Mouse (Mus musculus): Measurements from ENCODE around the gene Tmem167. TPM values are rescaled to one million over a fixed set of nuclear protein-coding genes. Genes with fewer than 3 reads are reported as not detected.

Gene Tmem167
- polyA plus RNA-seq, 1 experiment from 2014 or later, result 57.2 TPM

DNA sequence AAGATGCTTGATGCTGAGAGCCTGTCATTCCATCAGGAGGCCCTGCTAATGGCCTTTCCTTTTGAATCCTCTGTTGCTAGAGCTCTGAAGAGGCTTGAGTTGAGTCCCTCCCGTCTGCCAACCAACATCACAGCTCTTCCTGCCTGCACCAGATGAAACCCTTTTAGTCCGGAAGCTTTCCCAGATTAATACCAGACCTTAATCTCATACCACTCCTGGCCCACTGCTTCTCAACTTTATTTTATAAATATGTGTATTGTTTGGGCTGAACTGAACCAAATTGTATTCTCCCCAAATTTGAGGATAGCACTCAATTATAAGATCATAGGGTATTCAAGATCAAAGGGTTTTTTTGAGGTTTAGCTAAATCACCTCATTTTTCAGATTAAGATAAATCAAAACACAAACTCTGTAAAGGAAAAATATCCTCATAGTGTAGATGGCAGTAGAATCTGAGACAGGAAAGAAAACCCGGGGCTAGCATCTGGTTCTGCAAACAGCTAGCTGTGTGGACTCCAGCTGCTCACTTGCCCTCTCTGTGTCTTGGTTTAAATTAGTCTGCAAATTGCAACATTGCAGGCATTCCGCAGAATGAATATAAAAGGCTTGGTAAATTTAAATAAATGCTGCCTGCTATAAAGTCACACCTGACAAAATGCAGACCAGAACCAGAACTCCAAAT lies 81.3 kb downstream of the Tmem167 start:
- ATAC-seq (ENCODE audit: low FRiP score, low TSS enrichment), result no peak

DNA sequence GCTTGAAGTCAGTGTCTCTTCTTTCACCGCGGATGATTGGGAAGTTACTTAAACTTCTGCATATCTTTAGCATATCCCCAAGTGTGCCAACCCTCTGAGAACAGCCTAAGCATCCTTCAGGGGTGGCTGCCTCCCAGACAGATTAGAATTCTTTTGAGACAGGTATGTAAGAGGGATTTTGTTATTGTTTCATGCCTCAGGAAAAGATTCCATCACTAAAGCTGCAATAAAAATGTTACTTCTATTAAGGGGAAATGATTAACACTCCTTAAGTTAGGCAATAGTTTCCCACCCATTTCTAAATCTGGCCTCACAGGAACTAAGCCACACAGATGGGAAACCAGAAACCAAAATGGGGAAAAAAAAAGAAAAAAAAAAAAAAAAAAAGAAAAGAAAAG lies 81.9 kb downstream of the Tmem167 start:
- ATAC-seq (ENCODE audit: low FRiP score, low TSS enrichment) (no peak), DNase-seq (no peak)
- Histone ChIP-seq H3K27ac (replicated peaks; ENCODE audit: low read depth, low read length) (no peak overlapping the region), H3K4me1 (ENCODE audit: control insufficient read depth, insufficient read depth, low read length) (no peaks in the 10 kb centered on the region), H3K9ac (replicated peaks; ENCODE audit: low read length) (no peak overlapping the region), H3K27me3 (ENCODE audit: control insufficient read depth, insufficient read depth, low read length) (no peaks in the 10 kb centered on the region), H3K4me2 (ENCODE audit: low read length) (no peak overlapping the region), H3K4me3 (replicated peaks; ENCODE audit: low read depth, low read length) (no peak overlapping the region), H3K9me3 (ENCODE audit: control insufficient read depth, low read length) (no peaks in the 10 kb centered on the region), H3K36me3 (ENCODE audit: control insufficient read depth, insufficient read depth, low read length) (no peaks in the 10 kb centered on the region)
- WGBS, result 18% methylated on average over 2 of the region's 2 CpGs

More for the DNA sequence above, 81.3 kb downstream of the Tmem167 start:
- DNase-seq, result no peak
- H3K27me3 ChIP-seq (ENCODE audit: control insufficient read depth, insufficient read depth, low read length), result no peaks in the 10 kb centered on the region
- H3K4me1 ChIP-seq (ENCODE audit: control insufficient read depth, insufficient read depth, low read length), result no peaks in the 10 kb centered on the region
- H3K9me3 ChIP-seq (ENCODE audit: control insufficient read depth, low read length), result no peaks in the 10 kb centered on the region
- H3K4me3 ChIP-seq (replicated peaks; ENCODE audit: low read depth, low read length), result no peak overlapping the region
- no peak overlapping the region for H3K9ac ChIP-seq (replicated peaks; ENCODE audit: low read length)
- no peak overlapping the region for H3K4me2 ChIP-seq (ENCODE audit: low read length)
- no peaks in the 10 kb centered on the region for H3K36me3 ChIP-seq (ENCODE audit: control insufficient read depth, insufficient read depth, low read length)
- no peak overlapping the region for H3K27ac ChIP-seq (replicated peaks; ENCODE audit: low read depth, low read length)
- 44% methylated on average over 4 of the region's 4 CpGs for WGBS

DNA sequence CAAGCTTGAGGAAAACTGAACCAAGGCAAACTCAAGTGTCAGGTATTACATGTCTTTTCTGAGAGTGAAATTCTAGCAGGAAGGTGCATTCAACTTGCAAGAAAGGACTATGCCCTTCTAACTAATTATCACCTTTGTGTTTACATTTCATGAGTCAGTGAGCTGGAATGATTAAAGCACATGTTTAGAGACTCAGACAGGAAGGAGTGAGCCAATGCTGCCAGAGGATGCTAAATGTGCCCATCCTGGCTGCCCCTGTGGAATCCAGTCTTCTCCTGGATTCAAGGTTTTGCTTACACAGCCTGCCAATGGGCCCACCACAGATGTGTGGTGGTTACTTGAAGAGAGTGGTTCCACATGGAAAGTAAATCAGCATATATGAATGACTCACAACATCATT lies 82.5 kb downstream of the Tmem167 start:
- no peak overlapping the region for H3K9ac ChIP-seq (replicated peaks; ENCODE audit: low read length)
- H3K4me1 ChIP-seq (ENCODE audit: control insufficient read depth, insufficient read depth, low read length), result no peaks in the 10 kb centered on the region

DNA sequence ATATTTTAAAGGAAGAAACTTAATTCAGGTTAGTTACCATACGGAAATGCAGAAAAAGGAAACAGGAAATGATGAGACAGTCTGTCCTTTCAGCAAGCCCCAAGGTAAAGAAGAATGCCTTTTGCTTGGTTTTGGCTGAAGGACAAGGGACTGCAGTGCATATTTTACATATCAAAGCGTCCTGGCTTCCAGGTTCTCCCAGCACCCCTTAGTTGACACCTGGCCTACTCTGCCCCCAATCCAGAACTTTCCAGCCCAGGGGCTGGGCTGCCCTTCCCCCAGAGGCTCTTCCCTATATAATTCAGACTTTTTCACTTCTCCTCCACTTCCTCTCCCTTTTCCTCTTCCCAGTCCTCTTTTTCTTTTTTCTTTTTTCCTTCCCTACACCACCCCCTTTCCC lies 86.7 kb downstream of the Tmem167 start:
- no peaks in the 10 kb centered on the region for H3K9me3 ChIP-seq (ENCODE audit: control insufficient read depth, low read length)
- ATAC-seq (ENCODE audit: low FRiP score, low TSS enrichment) (no peak), DNase-seq (no peak)
- no peaks in the 10 kb centered on the region for H3K4me1 ChIP-seq (ENCODE audit: control insufficient read depth, insufficient read depth, low read length)
- H3K4me2 ChIP-seq (ENCODE audit: low read length), result no peak overlapping the region
- no peak overlapping the region for H3K27ac ChIP-seq (replicated peaks; ENCODE audit: low read depth, low read length)
- no peak overlapping the region for H3K4me3 ChIP-seq (replicated peaks; ENCODE audit: low read depth, low read length)
- 61% methylated on average over 2 of the region's 2 CpGs for WGBS
- H3K36me3 ChIP-seq (ENCODE audit: control insufficient read depth, insufficient read depth, low read length), result no peaks in the 10 kb centered on the region
- no peak overlapping the region for H3K9ac ChIP-seq (replicated peaks; ENCODE audit: low read length)
- no peaks in the 10 kb centered on the region for H3K27me3 ChIP-seq (ENCODE audit: control insufficient read depth, insufficient read depth, low read length)

More for the DNA sequence above, 82.5 kb downstream of the Tmem167 start:
- DNase-seq (no peak), ATAC-seq (ENCODE audit: low FRiP score, low TSS enrichment) (no peak)
- H3K27ac ChIP-seq (replicated peaks; ENCODE audit: low read depth, low read length), result no peak overlapping the region
- no peaks in the 10 kb centered on the region for H3K36me3 ChIP-seq (ENCODE audit: control insufficient read depth, insufficient read depth, low read length)
- no peaks in the 10 kb centered on the region for H3K9me3 ChIP-seq (ENCODE audit: control insufficient read depth, low read length)
- H3K27me3 ChIP-seq (ENCODE audit: control insufficient read depth, insufficient read depth, low read length), result no peaks in the 10 kb centered on the region
- H3K4me3 ChIP-seq (replicated peaks; ENCODE audit: low read depth, low read length), result no peak overlapping the region
- H3K4me2 ChIP-seq (ENCODE audit: low read length), result no peak overlapping the region

DNA sequence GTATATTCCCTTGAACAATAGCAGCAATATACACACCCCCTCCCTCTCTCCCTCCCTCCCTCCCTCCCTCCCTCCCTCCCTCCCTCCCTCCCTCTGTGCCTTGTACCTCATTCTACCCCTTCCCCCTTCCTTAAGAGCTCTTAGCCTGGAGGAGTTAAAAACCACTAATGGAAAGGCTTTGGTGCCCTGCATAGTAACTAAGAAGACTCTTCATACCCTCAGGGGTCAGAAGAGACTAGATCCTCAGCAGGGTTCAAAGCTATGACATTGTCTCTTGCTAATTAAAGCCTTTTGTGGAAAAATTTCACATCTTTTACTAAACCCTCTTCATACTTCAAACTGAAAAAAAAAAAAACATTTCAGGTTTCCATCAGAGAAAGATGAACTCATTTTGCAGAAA lies 93.3 kb downstream of the Tmem167 start:
- H3K4me3 ChIP-seq (replicated peaks; ENCODE audit: low read depth, low read length), result no peak overlapping the region
- 0 out of 2 replicates have a peak, but pooled peaks cover 2% of the 10 kb centered on the region for H3K4me1 ChIP-seq (ENCODE audit: control insufficient read depth, insufficient read depth, low read length)
- no peak overlapping the region for H3K9ac ChIP-seq (replicated peaks; ENCODE audit: low read length)
- DNase-seq (peak; percentile 52), ATAC-seq (ENCODE audit: low FRiP score, low TSS enrichment) (peak; percentile 71; the same call in 1 of the 2 replicates)
- peaks cover 3% of the 10 kb centered on the region; the same call in 1 of the 2 replicates for H3K27me3 ChIP-seq (ENCODE audit: control insufficient read depth, insufficient read depth, low read length)
- no peak overlapping the region for H3K27ac ChIP-seq (replicated peaks; ENCODE audit: low read depth, low read length)
- no peaks in the 10 kb centered on the region for H3K9me3 ChIP-seq (ENCODE audit: control insufficient read depth, low read length)
- H3K4me2 ChIP-seq (ENCODE audit: low read length), result no peak overlapping the region
- H3K36me3 ChIP-seq (ENCODE audit: control insufficient read depth, insufficient read depth, low read length), result no peaks in the 10 kb centered on the region

DNA sequence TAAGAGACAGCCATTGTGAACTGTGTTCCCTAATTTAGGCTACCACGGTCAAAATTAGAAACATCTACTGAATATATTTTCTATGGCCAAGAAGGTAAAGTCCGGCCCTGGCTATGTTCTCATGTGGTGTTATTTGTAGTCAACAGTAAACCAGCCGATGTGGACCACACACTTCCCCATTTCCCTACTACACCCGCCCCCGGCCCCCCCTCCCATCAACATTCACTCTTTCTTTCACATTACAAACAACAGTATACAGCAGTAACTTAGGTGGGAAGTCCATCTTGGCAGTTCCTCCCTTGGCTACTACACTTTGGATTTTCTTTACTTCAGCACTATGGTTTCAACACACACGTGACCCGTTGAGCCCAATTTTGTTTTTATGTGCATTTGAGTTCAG lies 94.6 kb downstream of the Tmem167 start:
- no peak for ATAC-seq (ENCODE audit: low FRiP score, low TSS enrichment)
- WGBS, result 92% methylated on average over 7 of the region's 7 CpGs
- no peaks in the 10 kb centered on the region for H3K36me3 ChIP-seq (ENCODE audit: control insufficient read depth, insufficient read depth, low read length)
- H3K4me2 ChIP-seq (ENCODE audit: low read length), result no peak overlapping the region
- no peak overlapping the region for H3K9ac ChIP-seq (replicated peaks; ENCODE audit: low read length)
- no peak overlapping the region for H3K4me3 ChIP-seq (replicated peaks; ENCODE audit: low read depth, low read length)
- peaks cover 3% of the 10 kb centered on the region; the same call in 1 of the 2 replicates for H3K27me3 ChIP-seq (ENCODE audit: control insufficient read depth, insufficient read depth, low read length)
- no peak overlapping the region for H3K27ac ChIP-seq (replicated peaks; ENCODE audit: low read depth, low read length)
- peaks cover 8% of the 10 kb centered on the region; the same call in 1 of the 2 replicates for H3K4me1 ChIP-seq (ENCODE audit: control insufficient read depth, insufficient read depth, low read length)
- no peaks in the 10 kb centered on the region for H3K9me3 ChIP-seq (ENCODE audit: control insufficient read depth, low read length)
- DNase-seq, result no peak

DNA sequence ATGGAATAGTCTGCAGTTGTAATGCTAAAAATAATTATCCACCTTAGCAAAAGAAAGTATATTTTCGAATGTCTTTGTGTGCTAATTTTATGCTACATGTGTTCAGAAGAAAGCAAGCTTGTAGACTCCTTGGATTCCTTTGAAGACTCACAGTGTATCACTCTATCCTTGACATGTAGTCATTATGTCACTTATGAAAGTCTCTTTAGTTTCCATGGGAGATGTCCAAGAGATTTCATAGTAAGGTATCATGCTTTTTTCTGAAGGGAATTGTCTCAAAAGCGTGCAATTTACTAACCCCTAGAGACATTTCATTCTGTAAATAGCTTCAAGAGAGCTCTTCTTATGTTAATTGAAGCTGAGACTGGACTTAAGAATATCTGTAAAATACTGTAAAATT lies 97.8 kb downstream of the Tmem167 start:
- peak; percentile 21 for DNase-seq
- no peak overlapping the region for H3K4me3 ChIP-seq (replicated peaks; ENCODE audit: low read depth, low read length)
- WGBS, result 24% methylated on average over 2 of the region's 2 CpGs
- ATAC-seq (ENCODE audit: low FRiP score, low TSS enrichment), result no peak
- peaks cover 8% of the 10 kb centered on the region; the same call in 1 of the 2 replicates for H3K4me1 ChIP-seq (ENCODE audit: control insufficient read depth, insufficient read depth, low read length)
- no peaks in the 10 kb centered on the region for H3K9me3 ChIP-seq (ENCODE audit: control insufficient read depth, low read length)
- H3K9ac ChIP-seq (replicated peaks; ENCODE audit: low read length), result no peak overlapping the region
- no peaks in the 10 kb centered on the region for H3K36me3 ChIP-seq (ENCODE audit: control insufficient read depth, insufficient read depth, low read length)
- no peak overlapping the region for H3K27ac ChIP-seq (replicated peaks; ENCODE audit: low read depth, low read length)
- H3K27me3 ChIP-seq (ENCODE audit: control insufficient read depth, insufficient read depth, low read length), result peaks cover 3% of the 10 kb centered on the region; the same call in 1 of the 2 replicates
- H3K4me2 ChIP-seq (ENCODE audit: low read length), result no peak overlapping the region

DNA sequence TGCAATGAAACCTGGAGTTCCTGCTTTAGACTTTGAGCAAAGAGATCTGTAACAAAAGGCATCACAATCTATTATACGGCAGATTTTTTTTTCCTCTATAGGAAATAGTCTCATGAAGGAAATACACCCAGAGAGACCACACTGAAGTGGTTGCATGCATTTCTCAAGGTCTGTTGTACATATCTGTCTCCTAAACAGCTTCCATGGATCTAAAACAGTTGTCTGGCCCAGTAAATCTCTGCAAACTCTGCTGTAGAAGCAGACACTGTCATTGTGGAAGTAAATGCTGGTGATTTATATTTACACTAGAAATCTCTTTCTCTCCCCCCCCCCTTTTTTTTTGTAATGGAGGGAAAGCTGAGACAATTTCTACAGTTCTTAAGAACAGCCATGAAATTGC lies 99.1 kb downstream of the Tmem167 start:
- no peak overlapping the region for H3K9ac ChIP-seq (replicated peaks; ENCODE audit: low read length)
- H3K27ac ChIP-seq (replicated peaks; ENCODE audit: low read depth, low read length), result no peak overlapping the region
- H3K4me1 ChIP-seq (ENCODE audit: control insufficient read depth, insufficient read depth, low read length), result peaks cover 8% of the 10 kb centered on the region; the same call in 1 of the 2 replicates
- ATAC-seq (ENCODE audit: low FRiP score, low TSS enrichment) (no peak), DNase-seq (no peak)
- 36% methylated on average over 1 of the region's 1 CpGs for WGBS
- no peaks in the 10 kb centered on the region for H3K9me3 ChIP-seq (ENCODE audit: control insufficient read depth, low read length)
- H3K36me3 ChIP-seq (ENCODE audit: control insufficient read depth, insufficient read depth, low read length), result no peaks in the 10 kb centered on the region
- H3K4me2 ChIP-seq (ENCODE audit: low read length), result no peak overlapping the region
- no peak overlapping the region for H3K4me3 ChIP-seq (replicated peaks; ENCODE audit: low read depth, low read length)
- H3K27me3 ChIP-seq (ENCODE audit: control insufficient read depth, insufficient read depth, low read length), result peaks cover 3% of the 10 kb centered on the region; the same call in 1 of the 2 replicates

DNA sequence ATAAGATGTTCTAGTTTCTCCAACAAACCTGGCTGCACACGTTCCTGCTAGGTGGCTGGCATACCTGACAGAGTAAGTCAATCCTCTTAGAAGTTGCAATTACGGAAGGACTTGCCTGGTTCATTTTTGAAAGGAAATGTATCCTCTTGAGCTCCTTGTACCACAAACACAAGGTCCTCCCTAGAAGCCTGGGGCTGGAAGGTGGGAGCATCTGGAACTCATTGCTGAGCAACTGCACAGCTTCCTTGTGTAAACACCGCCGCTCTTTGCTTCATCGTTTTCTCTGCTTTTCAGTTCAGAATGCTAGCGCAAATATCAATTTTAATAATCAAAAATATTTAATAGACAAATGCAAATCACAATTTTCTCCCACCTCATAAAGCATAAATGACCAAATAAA lies 102.9 kb downstream of the Tmem167 start:
- DNase-seq (peak; percentile 18), ATAC-seq (ENCODE audit: low FRiP score, low TSS enrichment) (no peak)
- H3K9me3 ChIP-seq (ENCODE audit: control insufficient read depth, low read length), result no peaks in the 10 kb centered on the region
- no peak overlapping the region for H3K4me2 ChIP-seq (ENCODE audit: low read length)
- no peaks in the 10 kb centered on the region for H3K27me3 ChIP-seq (ENCODE audit: control insufficient read depth, insufficient read depth, low read length)
- no peaks in the 10 kb centered on the region for H3K36me3 ChIP-seq (ENCODE audit: control insufficient read depth, insufficient read depth, low read length)
- peaks cover 6% of the 10 kb centered on the region; the same call in 1 of the 2 replicates for H3K4me1 ChIP-seq (ENCODE audit: control insufficient read depth, insufficient read depth, low read length)
- H3K27ac ChIP-seq (replicated peaks; ENCODE audit: low read depth, low read length), result no peak overlapping the region; the same call in 1 of the 2 replicates
- no peak overlapping the region for H3K9ac ChIP-seq (replicated peaks; ENCODE audit: low read length)
- WGBS, result 84% methylated on average over 6 of the region's 6 CpGs
- no peak overlapping the region for H3K4me3 ChIP-seq (replicated peaks; ENCODE audit: low read depth, low read length)

All from midbrain, embryonic 14.5 days (tissue).